Mouse (Mus musculus) ovary, postnatal 10 days (tissue): ENCODE results near the gene Gm28729.
"Not testable (repeated sequence)": the region's sequence is repeated elsewhere in the genome, so short reads cannot be mapped to it uniquely, and the experiment has no call there.

Experiments used
- DNase-seq: peaks from one replicate; pipeline ENCODE4 v3.0.0; 2022; ENCODE audit warnings: low spot score

Gm28729 gene

DNA sequence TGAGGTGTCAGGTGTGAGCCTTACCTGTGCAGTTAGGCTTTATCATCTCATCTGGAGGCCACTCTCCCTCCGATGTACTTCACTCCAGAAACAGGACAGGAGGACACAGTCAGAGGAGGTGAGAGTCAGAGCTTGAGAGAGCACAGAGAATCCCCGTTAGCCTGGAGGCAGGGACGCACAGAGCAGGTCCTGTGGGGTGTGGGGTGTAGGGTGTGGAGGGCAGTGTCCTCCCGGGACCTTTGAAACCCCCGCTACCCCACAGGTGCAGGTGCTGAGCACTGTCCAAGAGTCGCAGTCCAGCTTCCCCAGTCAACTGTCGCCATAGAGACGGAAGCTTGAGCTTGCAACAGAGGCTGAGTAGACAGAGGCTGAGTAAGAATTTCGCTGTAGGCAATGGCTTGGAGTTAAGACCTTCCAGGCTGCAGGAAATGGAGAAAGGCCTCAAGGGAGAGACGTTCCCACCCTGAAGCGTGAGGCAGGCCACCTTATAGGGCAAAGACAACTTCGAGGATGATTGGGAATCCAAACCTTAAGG lies at the start of gene Gm28729:
Gm28729 (minus strand) TSS at position 293 of the 535 bp plus-strand sequence.
- DNase-seq, result no peak

DNA sequence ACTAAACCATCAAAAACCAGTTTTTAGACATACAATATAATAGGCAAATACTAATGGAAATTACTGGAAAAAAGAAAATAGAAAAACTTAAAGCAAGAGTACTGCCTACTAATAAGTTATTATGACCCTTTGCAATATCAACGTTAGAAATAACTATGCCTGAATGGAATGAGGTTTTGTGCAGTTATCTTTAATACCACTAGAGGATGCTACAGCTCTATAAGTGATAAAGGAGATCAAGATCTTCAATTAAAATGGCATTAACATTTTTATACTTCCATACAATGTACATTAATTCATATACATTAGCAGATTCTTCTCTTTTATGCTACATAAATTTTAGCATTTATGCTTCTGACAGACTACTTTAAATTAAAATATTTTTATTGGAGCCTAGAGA lies 48.2 kb upstream of the Gm28729 start:
- no peak for DNase-seq

DNA sequence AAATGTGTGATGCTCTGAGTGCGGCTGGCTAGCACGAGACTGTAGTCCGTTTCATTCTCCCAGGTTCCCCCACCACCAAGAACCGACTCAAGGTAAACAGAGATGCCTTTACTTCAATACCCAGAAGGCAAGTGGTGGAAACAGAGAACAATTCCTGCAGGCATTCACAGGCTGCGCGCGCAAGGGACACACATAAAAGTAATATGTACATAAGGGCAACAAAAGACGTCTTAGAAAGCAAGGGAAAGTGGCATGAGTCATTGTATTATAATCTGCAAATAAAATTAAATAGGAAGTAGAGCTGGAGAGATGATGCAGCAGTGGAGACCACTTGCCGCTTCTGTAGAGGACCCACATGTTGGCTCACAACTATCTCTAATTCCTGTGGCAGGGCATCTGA lies 47.7 kb upstream of the Gm28729 start:
- no peak for DNase-seq

GRCm38 (mm10) chr9:96566470-96566996 lies 41.5 kb upstream of the Gm28729 start:
- DNase-seq, result no peak

DNA sequence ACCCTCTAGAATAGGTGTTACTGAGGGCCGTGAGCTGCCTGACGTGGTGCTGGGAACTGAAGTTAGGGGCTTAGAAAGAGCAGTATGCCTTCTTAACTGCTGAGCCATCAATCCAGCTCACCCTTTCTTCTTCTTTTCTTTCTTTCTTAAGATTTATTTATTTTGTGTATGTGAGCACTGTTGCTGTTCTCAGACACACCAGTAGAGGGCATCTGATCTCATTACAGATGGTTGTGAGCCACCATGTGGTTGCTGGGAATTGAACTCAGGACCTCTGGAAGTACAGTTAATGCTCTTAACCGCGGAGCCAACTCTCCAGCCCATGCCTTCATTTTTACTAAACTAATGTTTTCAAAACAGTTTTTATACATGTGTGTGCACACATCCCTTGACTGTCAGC lies 38.4 kb upstream of the Gm28729 start:
- DNase-seq, result no peak

DNA sequence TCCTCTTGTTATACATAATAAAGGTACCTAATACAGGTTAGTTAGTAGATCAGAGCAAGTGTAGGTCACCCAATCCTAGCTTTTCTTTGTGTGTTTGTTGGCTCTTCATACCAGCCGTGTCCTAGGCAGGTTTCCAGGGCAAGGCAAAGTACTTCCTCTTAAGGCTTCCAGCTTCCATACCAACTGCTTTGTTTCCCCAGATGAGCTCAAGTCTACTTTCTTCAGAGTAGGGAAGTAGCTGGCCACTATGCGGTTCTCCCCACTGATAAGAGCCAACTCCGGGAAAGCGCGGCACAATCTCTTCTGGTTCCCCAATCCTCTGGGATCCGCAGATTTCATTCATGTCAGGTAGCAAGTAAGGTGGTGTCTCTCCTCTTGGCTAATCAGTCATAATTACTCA lies 34.1 kb upstream of the Gm28729 start:
- DNase-seq, result no peak

GRCm38 (mm10) chr9:96558594-96558993 lies 33.5 kb upstream of the Gm28729 start:
- DNase-seq, result no peak

DNA sequence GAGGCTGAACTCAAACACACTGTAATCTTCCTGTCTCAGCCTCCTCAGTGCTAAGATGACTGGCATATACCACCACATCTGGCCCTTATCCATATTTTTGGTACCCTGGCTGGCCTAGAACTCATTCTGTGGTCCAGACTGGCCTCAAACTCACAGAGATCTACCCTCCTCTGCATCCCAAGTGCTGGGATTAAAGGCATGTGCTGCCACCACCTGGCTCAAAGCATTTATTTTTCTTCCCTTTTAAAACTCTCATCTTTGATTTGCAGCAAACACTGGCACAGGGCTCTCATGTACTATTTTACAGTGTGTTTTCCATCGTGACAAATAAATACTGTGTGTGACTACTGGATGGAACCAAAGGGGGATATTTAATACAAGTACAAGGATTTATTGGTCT lies 29.0 kb upstream of the Gm28729 start:
- DNase-seq, result no peak

GRCm38 (mm10) chr9:96545410-96545809 lies 20.3 kb upstream of the Gm28729 start:
- no peak for DNase-seq

GRCm38 (mm10) chr9:96543643-96544640 lies 18.9 kb upstream of the Gm28729 start:
- no peak for DNase-seq

DNA sequence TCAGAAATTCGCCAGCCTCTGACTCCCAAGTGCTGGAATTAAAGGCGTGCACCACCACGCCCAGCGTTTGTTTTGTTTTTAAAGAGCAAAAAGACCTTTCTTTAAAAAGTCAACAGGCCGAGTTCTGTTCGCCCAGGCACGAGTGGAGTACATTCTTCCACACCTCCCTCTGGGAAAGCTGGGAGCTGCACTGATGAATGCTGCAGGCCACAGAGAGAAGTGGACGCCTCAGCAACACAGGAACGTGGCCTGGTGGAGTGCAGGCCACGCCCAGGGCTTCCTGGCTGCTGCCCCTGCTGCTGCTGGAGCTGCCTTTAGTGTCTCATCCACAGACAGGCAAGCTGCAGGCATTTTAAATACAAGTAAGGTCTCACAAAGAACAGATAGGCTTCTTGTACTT lies 13.9 kb upstream of the Gm28729 start:
- no peak for DNase-seq

DNA sequence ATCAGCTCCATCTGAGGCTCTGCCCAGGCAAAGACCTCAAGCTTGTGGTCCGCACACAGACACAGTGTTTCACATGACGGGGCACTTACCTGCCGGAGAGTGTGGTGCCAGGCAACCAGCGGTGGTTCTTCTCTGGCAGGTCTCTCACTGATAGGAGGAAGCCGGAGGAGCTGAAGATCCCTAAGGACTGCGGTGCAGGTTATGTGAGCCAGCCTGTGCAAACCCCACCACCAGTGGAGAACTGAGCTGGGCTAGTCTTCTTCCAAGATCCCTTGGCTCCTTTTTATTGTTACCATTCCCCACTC lies 12.5 kb upstream of the Gm28729 start:
- DNase-seq, result no peak

- no peak for DNase-seq
These were observed 12.0 kb upstream of the Gm28729 start for GRCm38 (mm10) chr9:96536895-96537614.

DNA sequence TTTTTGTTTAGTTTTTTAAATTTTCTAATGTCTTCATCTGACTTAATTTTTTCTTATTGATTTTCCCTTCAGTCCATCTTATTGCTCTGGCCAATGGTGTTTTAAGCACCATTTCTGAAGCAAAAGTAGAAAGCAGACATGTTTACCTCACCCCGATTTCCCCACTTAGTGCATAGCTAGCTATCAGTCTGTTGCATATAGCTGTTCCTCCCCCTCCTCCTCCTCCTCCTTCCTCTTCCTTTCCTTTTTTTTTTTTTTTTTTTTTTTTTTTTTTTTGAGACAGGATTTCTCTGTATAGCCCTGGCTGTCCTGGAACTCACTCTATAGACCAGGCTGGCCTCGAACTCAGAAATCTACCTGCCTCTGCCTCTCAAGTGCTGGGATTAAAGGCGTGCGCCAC lies 11.0 kb upstream of the Gm28729 start:
- DNase-seq, result not testable (repeated sequence)

- no peak for DNase-seq
These were observed 10.4 kb upstream of the Gm28729 start for GRCm38 (mm10) chr9:96535431-96535830.

DNA sequence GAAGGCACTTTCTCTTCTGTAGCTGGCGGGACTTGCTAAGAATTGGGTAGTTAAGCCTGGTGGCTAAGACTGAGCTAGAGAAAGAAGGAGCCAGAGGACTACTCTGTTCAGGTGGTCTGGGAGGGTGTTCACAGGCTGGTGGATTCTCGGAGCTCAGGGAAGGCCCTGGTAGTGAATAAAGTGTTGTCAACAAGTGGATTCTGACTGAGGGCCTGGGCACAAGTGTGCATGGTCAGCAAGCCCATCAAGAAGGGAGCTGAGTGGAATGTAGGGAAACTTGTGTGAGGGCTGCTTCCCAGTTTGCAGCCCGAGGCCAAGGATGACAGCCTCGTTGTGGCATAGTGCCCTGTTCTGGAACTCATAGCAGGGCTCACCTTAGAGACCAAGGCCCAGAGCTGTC lies 9.2 kb upstream of the Gm28729 start:
- DNase-seq, result no peak

- no peak for DNase-seq
These were observed 8.4 kb upstream of the Gm28729 start for GRCm38 (mm10) chr9:96533476-96533875.

- DNase-seq, result no peak
These were observed 7.5 kb upstream of the Gm28729 start for GRCm38 (mm10) chr9:96532531-96532930.

DNA sequence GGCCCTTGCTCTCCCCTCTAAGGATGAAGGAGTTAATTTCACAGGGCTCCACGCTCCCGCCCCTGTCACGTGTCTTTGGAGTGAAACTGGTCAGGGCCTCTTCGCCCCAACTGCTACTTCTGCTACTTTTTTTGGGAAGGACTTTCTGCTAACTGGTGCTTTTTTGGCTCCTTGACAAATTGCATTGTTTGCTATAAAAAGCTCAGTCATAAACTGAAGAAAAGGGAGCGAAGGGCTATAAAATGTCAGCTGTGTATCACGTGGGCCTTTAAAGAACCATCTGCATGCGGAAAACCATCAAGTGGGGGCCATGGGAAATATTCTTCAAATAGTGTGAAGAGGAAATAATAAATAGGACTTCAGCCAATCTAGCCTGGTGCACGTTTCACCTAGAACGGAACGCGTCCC lies 5.6 kb upstream of the Gm28729 start:
- DNase-seq, result no peak

GRCm38 (mm10) chr9:96529961-96530673 lies 5.1 kb upstream of the Gm28729 start:
- no peak for DNase-seq

- DNase-seq, result no peak
These were observed 947 bp upstream of the Gm28729 start for GRCm38 (mm10) chr9:96526011-96526410.

DNA sequence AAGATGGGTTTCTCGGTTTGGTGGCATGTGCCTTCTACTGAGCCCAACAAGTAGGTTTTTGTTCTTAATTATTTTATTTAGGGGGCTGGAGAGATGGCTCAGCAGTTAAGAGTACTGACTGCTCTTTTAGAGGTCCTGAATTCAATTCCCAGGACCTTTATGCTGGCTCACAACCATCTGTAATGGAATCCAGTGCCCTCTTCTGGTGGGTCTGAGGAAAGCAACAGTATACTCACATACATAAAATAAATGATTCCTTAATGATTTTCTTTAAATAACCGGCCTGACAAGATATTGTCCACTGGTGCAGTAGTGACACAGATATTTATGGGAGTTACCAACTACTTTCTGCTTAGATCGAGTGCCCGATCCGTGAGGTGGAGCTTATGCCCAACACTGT lies 1.9 kb downstream of the Gm28729 start:
- no peak for DNase-seq
